Mouse (Mus musculus) forebrain, embryonic 12.5 days (tissue): Measurements from ENCODE around the gene Plekha7. TPM values are rescaled to one million over a fixed set of nuclear protein-coding genes. Genes with fewer than 3 reads are reported as not detected.

Experiments
- ATAC-seq: fragments of 200-750 bp; cut with Nextera tagmentation; 2 replicates; pipeline ENCODE4 v1.8.0; 2017; ENCODE audit warnings: moderate TSS enrichment; ENCODE audit not compliant: low FRiP score
- H3K27ac ChIP-seq: fragments of 300-500 bp; sonication (generic); 2 replicates; pipeline ENCODE4 v1.5.1; 2016; ENCODE audit warnings: mild to moderate bottlenecking
- H3K27me3 ChIP-seq: fragments of 300-500 bp; sonication (generic); 2 replicates; pipeline ENCODE4 v1.6.1; 2016; ENCODE audit warnings: mild to moderate bottlenecking
- H3K36me3 ChIP-seq: fragments of 300-500 bp; sonication (generic); replicated peaks from 2 replicates; pipeline ENCODE4 v1.6.1; 2016; ENCODE audit warnings: mild to moderate bottlenecking
- H3K4me1 ChIP-seq: fragments of 300-500 bp; sonication (generic); 2 replicates; pipeline ENCODE4 v1.6.1; 2016
- H3K4me2 ChIP-seq: fragments of 300-500 bp; sonication (generic); 2 replicates; pipeline ENCODE4 v1.6.1; 2016; ENCODE audit warnings: mild to moderate bottlenecking, moderate library complexity
- H3K4me3 ChIP-seq: fragments of 300-500 bp; sonication (generic); replicated peaks from 2 replicates; pipeline ENCODE4 v1.5.1; 2016; ENCODE audit warnings: mild to moderate bottlenecking
- H3K9ac ChIP-seq: fragments of 300-500 bp; sonication (generic); 2 replicates; pipeline ENCODE4 v1.6.1; 2016; ENCODE audit warnings: mild to moderate bottlenecking
- H3K9me3 ChIP-seq: fragments of 300-500 bp; sonication (generic); 2 replicates; pipeline ENCODE4 v1.6.1; 2016
- WGBS: fragments of 180-500 bp; shearing (Covaris S2); methylation state at CpG from one replicate; pipeline ENCODE4 v1.1.7; 2016; 5-methylcytosine and 5-hydroxymethylcytosine counted together
- polyA plus RNA-seq: library from polyadenylated mRNA; unstranded; fragments of >200 nt; fragmentation: Nextera tagmentation; extraction: Ambion mirVana; gene quantifications from 2 replicates; pipeline ENCODE4 v1.2.1, GENCODE M21; 2016

Plekha7 gene
- polyA plus RNA-seq, 1 experiment from 2014 or later: 20.8 TPM

DNA sequence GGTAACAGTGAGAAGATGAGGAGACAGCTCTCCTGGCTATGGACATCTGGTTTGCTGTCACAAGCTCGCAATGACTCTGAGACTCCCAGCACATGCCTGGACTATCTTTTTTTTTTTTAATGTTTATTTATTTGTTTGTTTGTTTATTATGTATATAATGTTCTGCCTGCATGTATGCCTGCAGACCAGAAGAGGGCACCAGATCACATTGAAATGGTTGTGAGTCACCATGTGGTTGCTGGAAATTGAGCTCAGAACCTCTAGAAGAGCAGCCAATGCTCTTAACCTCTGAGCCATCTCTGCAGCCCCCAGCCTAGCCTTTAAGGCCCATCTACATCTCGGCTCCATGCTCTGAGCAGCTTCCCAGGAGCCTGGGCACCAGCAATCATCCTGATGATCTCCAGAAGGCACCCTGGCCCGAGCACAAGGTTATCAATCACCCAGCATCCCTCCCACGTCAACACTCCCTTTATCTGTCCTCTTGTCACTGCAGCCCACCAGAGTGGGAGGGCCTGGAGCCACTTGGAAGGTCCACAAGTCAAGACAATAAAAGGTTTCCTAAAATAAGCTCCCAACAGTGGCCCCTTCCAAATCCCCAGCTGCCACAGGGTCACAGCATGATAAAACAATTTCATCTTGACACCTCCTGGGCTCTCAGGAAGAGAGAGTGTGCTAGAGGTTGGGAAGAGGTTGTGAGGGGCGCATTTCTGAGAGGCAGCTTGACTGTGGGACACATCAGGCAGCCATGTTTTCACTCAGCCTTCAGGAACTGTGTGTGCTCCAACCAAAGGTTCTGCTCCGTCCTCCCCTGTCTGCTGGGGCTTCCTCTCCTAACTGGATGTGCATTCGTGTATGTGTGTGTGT is 63.6 kb downstream of the Plekha7 start:
- no peak overlapping the region for H3K27ac ChIP-seq
- 70% methylated on average over 7 of the region's 7 CpGs for WGBS
- H3K4me1 ChIP-seq: peaks cover 39% of the 10 kb centered on the region
- no peaks in the 10 kb centered on the region for H3K9me3 ChIP-seq
- H3K4me2 ChIP-seq: no peak overlapping the region
- no peak for ATAC-seq
- no peaks in the 10 kb centered on the region for H3K27me3 ChIP-seq
- no peak overlapping the region for H3K4me3 ChIP-seq
- H3K9ac ChIP-seq: no peak overlapping the region
- H3K36me3 ChIP-seq: no peaks in the 10 kb centered on the region

GRCm38 (mm10) chr7:116242810-116243209 is 65.4 kb downstream of the Plekha7 start:
- H3K4me2 ChIP-seq: no peak overlapping the region
- 92% methylated on average over 3 of the region's 3 CpGs for WGBS
- H3K9ac ChIP-seq: no peak overlapping the region
- H3K27me3 ChIP-seq: peaks cover 9% of the 10 kb centered on the region
- H3K27ac ChIP-seq: no peak overlapping the region
- no peaks in the 10 kb centered on the region for H3K36me3 ChIP-seq
- H3K4me1 ChIP-seq: peaks cover 45% of the 10 kb centered on the region
- H3K4me3 ChIP-seq: no peak overlapping the region
- ATAC-seq: no peak
- H3K9me3 ChIP-seq: no peaks in the 10 kb centered on the region

DNA sequence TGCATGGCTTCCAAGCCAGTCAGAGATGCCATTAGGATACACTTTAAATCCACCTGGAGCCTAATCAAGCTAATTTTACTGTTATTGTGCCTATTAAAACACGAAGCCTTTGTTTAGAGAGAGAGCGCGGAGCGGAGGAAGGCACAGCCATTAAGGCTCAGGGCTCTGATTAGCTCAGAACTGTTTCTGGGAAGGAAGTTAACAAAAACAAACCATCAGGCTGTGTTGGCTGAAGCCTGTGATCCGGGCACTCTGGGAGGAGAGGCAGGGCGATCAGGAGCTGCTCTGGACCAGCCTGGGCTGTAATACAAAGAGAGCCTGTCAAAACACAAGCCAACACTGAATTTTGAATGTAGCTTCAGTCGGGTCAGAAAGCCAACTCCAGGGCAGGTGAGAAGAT is 66.6 kb downstream of the Plekha7 start:
- Histone ChIP-seq H3K27ac (0 out of 2 replicates have a peak overlapping the region, but pooled peaks have one; percentile 31), H3K9ac (no peak overlapping the region), H3K4me2 (no peak overlapping the region), H3K4me3 (no peak overlapping the region), H3K9me3 (no peaks in the 10 kb centered on the region), H3K4me1 (peaks cover 48% of the 10 kb centered on the region), H3K36me3 (no peaks in the 10 kb centered on the region), H3K27me3 (peaks cover 21% of the 10 kb centered on the region)
- ATAC-seq: no peak
- whole genome bisulfite sequencing: 24% methylated on average over 7 of the region's 7 CpGs

DNA sequence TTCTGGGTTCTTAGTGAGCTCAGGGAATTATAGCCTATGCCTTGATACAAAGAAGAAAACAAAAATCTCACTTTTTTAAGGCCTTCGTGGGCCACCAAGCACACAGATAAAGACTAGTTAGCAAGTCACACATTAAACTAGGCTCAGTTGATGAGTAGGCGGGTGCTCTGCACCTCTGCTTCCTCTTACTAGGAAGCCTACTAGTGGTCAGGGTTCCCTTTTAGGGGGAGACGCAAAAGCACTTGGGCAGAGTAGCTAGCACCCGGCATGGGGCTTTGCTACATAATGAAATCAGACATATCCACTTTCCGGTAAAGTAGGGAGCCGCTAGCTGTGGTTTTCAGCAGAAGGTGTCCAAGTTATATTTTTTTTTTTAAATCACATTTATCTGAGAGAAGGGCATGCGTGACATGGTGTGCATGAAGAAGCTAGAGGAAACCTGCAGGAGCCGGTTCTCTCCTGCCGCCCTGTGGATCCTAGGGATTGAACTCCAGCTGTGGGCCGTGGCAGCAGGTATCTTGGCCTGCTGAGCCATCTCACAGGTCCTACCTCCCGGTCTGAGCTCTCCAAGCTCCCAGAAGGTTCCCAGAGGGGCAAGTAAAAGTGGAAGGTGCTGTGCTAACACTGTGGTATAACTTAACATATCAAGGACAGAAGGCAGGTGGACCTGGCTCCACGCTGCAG is 67.2 kb downstream of the Plekha7 start:
- Histone ChIP-seq H3K36me3 (no peaks in the 10 kb centered on the region), H3K9me3 (no peaks in the 10 kb centered on the region), H3K27me3 (peaks cover 22% of the 10 kb centered on the region), H3K4me3 (no peak overlapping the region), H3K4me2 (no peak overlapping the region), H3K27ac (0 out of 2 replicates have a peak overlapping the region, but pooled peaks have one; percentile 31), H3K9ac (no peak overlapping the region), H3K4me1 (peaks cover 44% of the 10 kb centered on the region)
- 75% methylated on average over 12 of the region's 12 CpGs for WGBS
- ATAC-seq: no peak

- Histone ChIP-seq H3K9me3 (no peaks in the 10 kb centered on the region), H3K27me3 (peaks cover 28% of the 10 kb centered on the region), H3K9ac (no peak overlapping the region), H3K27ac (no peak overlapping the region), H3K4me1 (peaks cover 42% of the 10 kb centered on the region), H3K36me3 (no peaks in the 10 kb centered on the region), H3K4me2 (no peak overlapping the region), H3K4me3 (no peak overlapping the region)
- no peak for ATAC-seq
- 90% methylated on average over 4 of the region's 4 CpGs for WGBS
Measured at GRCm38 (mm10) chr7:116240353-116240752, 67.8 kb downstream of the Plekha7 start.

- Histone ChIP-seq H3K4me3 (no peak overlapping the region), H3K27me3 (peaks cover 28% of the 10 kb centered on the region), H3K36me3 (no peaks in the 10 kb centered on the region), H3K9ac (no peak overlapping the region), H3K4me2 (0 out of 2 replicates have a peak overlapping the region, but pooled peaks have one; percentile 86), H3K27ac (no peak overlapping the region), H3K9me3 (no peaks in the 10 kb centered on the region), H3K4me1 (peaks cover 44% of the 10 kb centered on the region)
- 68% methylated on average over 4 of the region's 4 CpGs for WGBS
- ATAC-seq: no peak
Measured at GRCm38 (mm10) chr7:116238320-116238719, 69.9 kb downstream of the Plekha7 start.

GRCm38 (mm10) chr7:116237157-116237981 is 70.8 kb downstream of the Plekha7 start:
- Histone ChIP-seq H3K27me3 (peaks cover 28% of the 10 kb centered on the region), H3K9me3 (no peaks in the 10 kb centered on the region), H3K4me3 (peak overlapping the region; percentile 46), H3K9ac (peak overlapping the region; percentile 59), H3K27ac (no peak overlapping the region), H3K4me1 (peaks cover 44% of the 10 kb centered on the region), H3K36me3 (no peaks in the 10 kb centered on the region), H3K4me2 (peak overlapping the region; percentile 86)
- ATAC-seq: peak; percentile 54
- under 1% methylated on average over 64 of the region's 69 CpGs for WGBS

DNA sequence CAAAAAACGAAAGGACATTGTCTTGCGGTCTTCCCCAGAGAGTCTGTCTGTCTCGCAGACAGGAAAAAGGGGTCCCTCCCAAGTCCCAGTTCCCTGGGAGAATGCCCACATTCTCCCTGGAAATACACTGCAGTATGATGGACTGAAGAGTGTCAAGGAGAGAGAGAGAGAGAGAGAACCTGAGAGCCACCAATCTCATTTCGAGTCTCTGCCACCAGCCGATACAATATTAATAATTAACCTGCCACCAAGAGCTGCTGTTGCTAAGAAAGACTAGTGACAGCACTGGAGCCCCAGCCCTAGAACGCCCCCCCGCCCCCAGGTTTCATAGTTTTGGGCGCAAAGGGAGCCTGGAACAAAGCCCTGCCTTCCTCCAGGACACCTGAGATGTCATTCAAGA is 71.6 kb downstream of the Plekha7 start:
- Histone ChIP-seq H3K27ac (no peak overlapping the region), H3K9ac (peak overlapping the region; percentile 59), H3K27me3 (peaks cover 28% of the 10 kb centered on the region), H3K36me3 (no peaks in the 10 kb centered on the region), H3K9me3 (no peaks in the 10 kb centered on the region), H3K4me2 (peak overlapping the region; percentile 86), H3K4me1 (peaks cover 41% of the 10 kb centered on the region), H3K4me3 (peak overlapping the region; percentile 46; the same call in 1 of the 2 replicates)
- ATAC-seq: no peak
- WGBS: 50% methylated on average over 8 of the region's 8 CpGs

- no peaks in the 10 kb centered on the region for H3K9me3 ChIP-seq
- no peak overlapping the region for H3K9ac ChIP-seq
- no peak overlapping the region for H3K4me3 ChIP-seq
- H3K27ac ChIP-seq: no peak overlapping the region
- H3K27me3 ChIP-seq: peaks cover 28% of the 10 kb centered on the region
- peaks cover 35% of the 10 kb centered on the region for H3K4me1 ChIP-seq
- ATAC-seq: no peak
- 58% methylated on average over 7 of the region's 7 CpGs for WGBS
- H3K36me3 ChIP-seq: no peaks in the 10 kb centered on the region
- no peak overlapping the region for H3K4me2 ChIP-seq
Measured at GRCm38 (mm10) chr7:116234287-116234806, 73.8 kb downstream of the Plekha7 start.

DNA sequence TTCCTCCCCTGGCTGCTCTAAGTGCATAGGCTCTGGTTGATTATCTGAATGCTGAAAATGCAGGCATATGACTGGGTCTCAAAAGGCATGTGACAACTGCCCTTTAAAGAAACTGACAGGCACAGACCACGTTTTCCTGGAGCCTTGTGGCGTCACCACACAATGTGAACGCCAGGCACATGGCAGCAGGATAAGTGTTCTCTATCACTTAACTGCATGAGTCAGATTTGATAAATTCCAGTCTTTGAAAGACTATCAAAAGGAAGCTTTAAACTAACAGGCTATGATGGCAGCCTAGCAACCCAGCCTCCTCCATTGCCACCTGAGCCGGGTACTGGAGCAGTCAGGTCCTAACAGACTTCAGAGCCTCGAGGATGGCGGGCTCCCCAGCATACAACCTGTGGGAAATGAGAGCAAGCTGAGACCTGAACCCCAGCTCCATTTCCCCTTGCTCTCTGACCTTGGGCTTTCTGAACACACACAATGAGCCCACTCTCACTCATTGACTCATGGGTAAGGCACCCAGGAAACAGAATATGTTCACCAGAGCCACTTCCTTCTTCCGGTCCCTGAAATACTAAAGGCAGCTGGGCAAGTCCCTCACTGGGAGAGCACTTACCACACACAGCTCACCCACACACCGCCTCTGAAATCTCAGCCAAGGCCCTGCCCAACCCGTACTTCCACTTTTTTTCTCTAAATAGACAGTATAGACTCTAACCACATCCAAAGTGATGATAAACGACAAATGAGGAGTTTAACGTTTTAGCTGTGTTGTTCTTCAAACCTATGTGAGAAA is 77.2 kb downstream of the Plekha7 start:
- 77% methylated on average over 11 of the region's 11 CpGs for WGBS
- no peak for ATAC-seq
- H3K4me2 ChIP-seq: no peak overlapping the region
- no peaks in the 10 kb centered on the region for H3K36me3 ChIP-seq
- H3K27ac ChIP-seq: no peak overlapping the region
- no peak overlapping the region for H3K9ac ChIP-seq
- H3K4me3 ChIP-seq: no peak overlapping the region
- H3K27me3 ChIP-seq: peaks cover 6% of the 10 kb centered on the region; the same call in 1 of the 2 replicates
- peaks cover 23% of the 10 kb centered on the region for H3K4me1 ChIP-seq
- no peaks in the 10 kb centered on the region for H3K9me3 ChIP-seq

DNA sequence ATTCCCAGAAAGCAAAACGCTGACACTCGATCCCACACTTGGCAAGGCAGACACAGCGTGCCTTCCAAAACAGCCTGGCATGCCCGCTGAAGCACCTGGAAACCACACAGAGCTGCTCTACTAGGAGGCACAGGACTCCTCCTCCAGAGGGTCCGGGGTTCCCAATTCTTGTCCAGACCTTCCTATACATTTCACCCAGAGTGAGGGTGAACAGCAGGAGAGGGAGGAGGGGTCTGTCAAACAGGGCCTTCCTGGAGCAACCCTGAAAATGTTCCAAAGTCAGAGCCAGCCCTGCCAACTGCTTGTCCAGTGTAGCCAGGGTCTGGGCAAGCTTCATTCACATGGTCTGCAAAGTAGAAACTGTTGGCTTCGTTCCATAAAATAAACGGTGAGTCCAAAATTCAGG is 81.3 kb downstream of the Plekha7 start:
- ATAC-seq: no peak
- Histone ChIP-seq H3K9ac (no peak overlapping the region), H3K4me1 (peaks cover 29% of the 10 kb centered on the region), H3K27ac (no peak overlapping the region), H3K9me3 (no peaks in the 10 kb centered on the region), H3K27me3 (no peaks in the 10 kb centered on the region), H3K36me3 (no peaks in the 10 kb centered on the region), H3K4me3 (no peak overlapping the region), H3K4me2 (no peak overlapping the region)
- WGBS: 93% methylated on average over 7 of the region's 7 CpGs
